Mouse (Mus musculus) heart, embryonic 10.5 days (tissue): ENCODE data around the gene B2m. TPM values are rescaled to one million over a fixed set of nuclear protein-coding genes. Genes with fewer than 3 reads are reported as not detected.
A peak's percentile ranks its signal among the peaks of the same experiment; 100 is the strongest.
"Not testable (repeated sequence)": the region's sequence is repeated elsewhere in the genome, so short reads cannot be mapped to it uniquely, and the experiment has no call there.

Source experiments
- DNase-seq: peaks from one replicate; pipeline ENCODE4 v3.0.0-alpha.2; 2017; ENCODE audit warnings: low spot score
- H3K27ac ChIP-seq: fragments of 300-500 bp; sonication (generic); 2 replicates; pipeline ENCODE4 v1.5.1; 2016; ENCODE audit warnings: mild to moderate bottlenecking
- H3K27me3 ChIP-seq: fragments of 300-500 bp; sonication (generic); 2 replicates; pipeline ENCODE4 v1.6.1; 2016; ENCODE audit warnings: mild to moderate bottlenecking; ENCODE audit not compliant: poor library complexity, insufficient read depth, severe bottlenecking
- H3K36me3 ChIP-seq: fragments of 300-500 bp; sonication (generic); 2 replicates; pipeline ENCODE4 v1.6.1; 2016; ENCODE audit warnings: mild to moderate bottlenecking, moderate library complexity
- H3K4me1 ChIP-seq: fragments of 300-500 bp; sonication (generic); 2 replicates; pipeline ENCODE4 v1.6.1; 2016; ENCODE audit warnings: mild to moderate bottlenecking
- H3K4me3 ChIP-seq: fragments of 300-500 bp; sonication (generic); 2 replicates; pipeline ENCODE4 v1.5.1; 2016; ENCODE audit warnings: mild to moderate bottlenecking, moderate library complexity
- H3K9me3 ChIP-seq: fragments of 300-500 bp; sonication (generic); 2 replicates; pipeline ENCODE4 v1.6.1; 2016; ENCODE audit warnings: mild to moderate bottlenecking, moderate library complexity
- WGBS: fragments of 180-500 bp; shearing (Covaris S2); methylation state at CpG from one replicate; pipeline ENCODE4 v1.1.7; 2016; 5-methylcytosine and 5-hydroxymethylcytosine counted together
- polyA plus RNA-seq: library from polyadenylated mRNA; unstranded; fragments of >200 nt; fragmentation: Nextera tagmentation; extraction: Ambion mirVana; gene quantifications from 2 replicates; pipeline ENCODE4 v1.2.1, GENCODE M21; 2016

B2m gene
- polyA plus RNA-seq = 143 and 154 TPM in 2 replicates

GRCm38 (mm10) chr2:122147508-122148241 lies at the start of gene B2m:
Gene B2m, plus strand, starts transcription at chr2:122147686.
- Histone ChIP-seq H3K27ac (peak within 1 kb of the TSS; percentile 84), H3K9me3 (no peaks in the 10 kb centered on the region), H3K36me3 (peaks cover 9% of the 10 kb centered on the region), H3K4me3 (peak within 1 kb of the TSS; percentile 72), H3K27me3 (no peaks in the 10 kb centered on the region), H3K4me1 (peaks cover 10% of the 10 kb centered on the region)
- DNase-seq = peak; percentile 96
- under 1% methylated on average over 40 of the region's 40 CpGs for WGBS

- not testable (repeated sequence) for H3K9me3 ChIP-seq, H3K4me3 ChIP-seq, H3K27ac ChIP-seq, DNase-seq, H3K4me1 ChIP-seq, H3K27me3 ChIP-seq
- H3K36me3 ChIP-seq = peaks cover 74% of the 10 kb centered on the region
- 78% methylated on average over 5 of the region's 5 CpGs for WGBS
These were observed 49.8 kb upstream of the B2m start for GRCm38 (mm10) chr2:122097686-122098085.

- no peak for DNase-seq
- Histone ChIP-seq H3K27me3 (no peaks in the 10 kb centered on the region), H3K27ac (no peak overlapping the region), H3K36me3 (peaks cover 64% of the 10 kb centered on the region), H3K9me3 (no peaks in the 10 kb centered on the region), H3K4me1 (no peaks in the 10 kb centered on the region), H3K4me3 (no peak overlapping the region)
These were observed 45.4 kb upstream of the B2m start for GRCm38 (mm10) chr2:122102070-122102469.

GRCm38 (mm10) chr2:122108101-122108500 lies 39.4 kb upstream of the B2m start:
- peaks cover 54% of the 10 kb centered on the region for H3K36me3 ChIP-seq

GRCm38 (mm10) chr2:122109714-122110113 lies 37.8 kb upstream of the B2m start:
- Histone ChIP-seq H3K27me3 (no peaks in the 10 kb centered on the region), H3K9me3 (no peaks in the 10 kb centered on the region), H3K36me3 (peaks cover 60% of the 10 kb centered on the region), H3K27ac (no peak overlapping the region), H3K4me3 (no peak overlapping the region), H3K4me1 (no peaks in the 10 kb centered on the region)
- no peak for DNase-seq
- WGBS = 67% methylated on average over 4 of the region's 4 CpGs

More at GRCm38 (mm10) chr2:122108101-122108500, 39.4 kb upstream of the B2m start:
- no peaks in the 10 kb centered on the region for H3K4me1 ChIP-seq
- no peak overlapping the region for H3K4me3 ChIP-seq
- DNase-seq = no peak
- no peaks in the 10 kb centered on the region for H3K27me3 ChIP-seq
- WGBS = 78% methylated on average over 14 of the region's 14 CpGs
- H3K9me3 ChIP-seq = no peaks in the 10 kb centered on the region
- no peak overlapping the region for H3K27ac ChIP-seq

- Histone ChIP-seq H3K27me3 (no peaks in the 10 kb centered on the region), H3K27ac (no peak overlapping the region), H3K4me1 (0 out of 2 replicates have a peak, but pooled peaks cover 3% of the 10 kb centered on the region), H3K4me3 (no peak overlapping the region), H3K36me3 (peaks cover 20% of the 10 kb centered on the region), H3K9me3 (no peaks in the 10 kb centered on the region)
- no peak for DNase-seq
- WGBS = 90% methylated on average over 2 of the region's 2 CpGs
These were observed 30.6 kb upstream of the B2m start for GRCm38 (mm10) chr2:122116888-122117287.

GRCm38 (mm10) chr2:122117961-122118958 lies 29.2 kb upstream of the B2m start, which contains the start of gene Spg11:
Gene Spg11, minus strand, starts transcription at chr2:122118386.
- Histone ChIP-seq H3K9me3 (no peaks in the 10 kb centered on the region), H3K4me1 (0 out of 2 replicates have a peak, but pooled peaks cover 3% of the 10 kb centered on the region), H3K4me3 (peak within 1 kb of the TSS; percentile 91), H3K36me3 (peaks cover 14% of the 10 kb centered on the region), H3K27ac (peak within 1 kb of the TSS; percentile 98), H3K27me3 (no peaks in the 10 kb centered on the region)
- peak; percentile 99 for DNase-seq
- under 1% methylated on average over 47 of the region's 47 CpGs for WGBS

- peaks cover 8% of the 10 kb centered on the region; the same call in 1 of the 2 replicates for H3K27me3 ChIP-seq
- 32% methylated on average over 12 of the region's 12 CpGs for WGBS
- no peaks in the 10 kb centered on the region for H3K36me3 ChIP-seq
- H3K4me1 ChIP-seq = peaks cover 33% of the 10 kb centered on the region
- H3K4me3 ChIP-seq = no peak overlapping the region
- DNase-seq = no peak
- H3K9me3 ChIP-seq = no peaks in the 10 kb centered on the region
- no peak overlapping the region for H3K27ac ChIP-seq
These were observed 21.6 kb upstream of the B2m start for GRCm38 (mm10) chr2:122125680-122126572.

- H3K4me3 ChIP-seq = no peak overlapping the region
- no peaks in the 10 kb centered on the region for H3K9me3 ChIP-seq
- 49% methylated on average over 5 of the region's 5 CpGs for WGBS
- no peaks in the 10 kb centered on the region for H3K36me3 ChIP-seq
- DNase-seq = no peak
- peaks cover 8% of the 10 kb centered on the region; the same call in 1 of the 2 replicates for H3K27me3 ChIP-seq
- 0 out of 2 replicates have a peak overlapping the region, but pooled peaks have one; percentile 16 for H3K27ac ChIP-seq
- peaks cover 33% of the 10 kb centered on the region for H3K4me1 ChIP-seq
These were observed 20.6 kb upstream of the B2m start for GRCm38 (mm10) chr2:122126765-122127347.

GRCm38 (mm10) chr2:122127635-122128034 lies 19.9 kb upstream of the B2m start:
- Histone ChIP-seq H3K36me3 (no peaks in the 10 kb centered on the region), H3K4me1 (peaks cover 33% of the 10 kb centered on the region), H3K4me3 (no peak overlapping the region), H3K27me3 (peaks cover 8% of the 10 kb centered on the region; the same call in 1 of the 2 replicates), H3K27ac (0 out of 2 replicates have a peak overlapping the region, but pooled peaks have one; percentile 1), H3K9me3 (no peaks in the 10 kb centered on the region)
- no peak for DNase-seq
- 88% methylated on average over 4 of the region's 4 CpGs for WGBS

GRCm38 (mm10) chr2:122132078-122132477 lies 15.4 kb upstream of the B2m start:
- 92% methylated on average over 2 of the region's 2 CpGs for WGBS
- DNase-seq = no peak
- no peaks in the 10 kb centered on the region for H3K36me3 ChIP-seq
- peaks cover 8% of the 10 kb centered on the region; the same call in 1 of the 2 replicates for H3K27me3 ChIP-seq
- H3K9me3 ChIP-seq = no peaks in the 10 kb centered on the region
- peaks cover 10% of the 10 kb centered on the region for H3K4me1 ChIP-seq
- no peak overlapping the region for H3K27ac ChIP-seq
- no peak overlapping the region for H3K4me3 ChIP-seq
